Mouse (Mus musculus) heart, adult 11 months (tissue): ENCODE data around the gene Als2cl.

Experiments
- DNase-seq: peaks from one replicate; pipeline ENCODE4 v3.0.0; 2022

The Als2cl gene

DNA sequence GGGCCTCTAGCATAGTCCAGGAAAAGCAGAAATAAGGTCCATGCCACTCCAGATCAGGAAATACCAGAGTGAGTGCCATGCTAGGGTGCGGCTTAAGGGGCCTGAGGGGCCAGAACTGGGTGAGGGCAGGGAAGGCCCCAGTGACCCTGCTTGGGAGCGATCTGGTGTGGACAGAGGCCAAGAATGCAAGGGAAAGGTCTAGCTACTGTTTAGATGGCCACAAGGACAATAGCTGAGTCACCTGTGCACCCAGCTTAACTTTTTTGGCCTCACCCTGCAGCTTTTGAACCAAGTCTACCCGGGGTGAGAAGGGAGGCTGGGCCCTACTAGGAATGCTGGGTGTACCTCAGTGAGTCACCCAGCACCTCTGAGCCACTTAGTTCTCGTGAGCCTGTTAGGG is 1.1 kb downstream of the Als2cl start:
- peak; percentile 96 for DNase-seq

DNA sequence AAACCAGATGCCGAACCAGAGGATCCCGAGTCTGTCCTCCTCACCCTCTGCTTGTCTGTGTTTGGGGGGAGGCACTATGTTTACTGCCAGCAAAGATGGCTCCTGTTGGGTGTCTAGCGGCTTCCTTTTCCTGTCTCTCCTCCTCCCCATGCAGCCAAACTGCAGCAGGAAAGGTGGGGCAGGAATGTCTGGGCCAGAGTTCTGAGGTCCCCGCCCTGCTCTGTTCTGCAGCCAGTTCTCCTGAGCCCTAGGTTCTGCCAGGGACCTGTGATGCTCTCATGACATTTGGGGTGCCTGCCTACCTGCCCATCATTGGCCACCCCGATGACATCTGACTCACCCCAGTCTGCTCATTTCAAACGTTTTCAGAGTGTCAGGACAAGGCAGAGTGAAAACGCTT is 2.3 kb downstream of the Als2cl start:
- DNase-seq, result peak; percentile 98

DNA sequence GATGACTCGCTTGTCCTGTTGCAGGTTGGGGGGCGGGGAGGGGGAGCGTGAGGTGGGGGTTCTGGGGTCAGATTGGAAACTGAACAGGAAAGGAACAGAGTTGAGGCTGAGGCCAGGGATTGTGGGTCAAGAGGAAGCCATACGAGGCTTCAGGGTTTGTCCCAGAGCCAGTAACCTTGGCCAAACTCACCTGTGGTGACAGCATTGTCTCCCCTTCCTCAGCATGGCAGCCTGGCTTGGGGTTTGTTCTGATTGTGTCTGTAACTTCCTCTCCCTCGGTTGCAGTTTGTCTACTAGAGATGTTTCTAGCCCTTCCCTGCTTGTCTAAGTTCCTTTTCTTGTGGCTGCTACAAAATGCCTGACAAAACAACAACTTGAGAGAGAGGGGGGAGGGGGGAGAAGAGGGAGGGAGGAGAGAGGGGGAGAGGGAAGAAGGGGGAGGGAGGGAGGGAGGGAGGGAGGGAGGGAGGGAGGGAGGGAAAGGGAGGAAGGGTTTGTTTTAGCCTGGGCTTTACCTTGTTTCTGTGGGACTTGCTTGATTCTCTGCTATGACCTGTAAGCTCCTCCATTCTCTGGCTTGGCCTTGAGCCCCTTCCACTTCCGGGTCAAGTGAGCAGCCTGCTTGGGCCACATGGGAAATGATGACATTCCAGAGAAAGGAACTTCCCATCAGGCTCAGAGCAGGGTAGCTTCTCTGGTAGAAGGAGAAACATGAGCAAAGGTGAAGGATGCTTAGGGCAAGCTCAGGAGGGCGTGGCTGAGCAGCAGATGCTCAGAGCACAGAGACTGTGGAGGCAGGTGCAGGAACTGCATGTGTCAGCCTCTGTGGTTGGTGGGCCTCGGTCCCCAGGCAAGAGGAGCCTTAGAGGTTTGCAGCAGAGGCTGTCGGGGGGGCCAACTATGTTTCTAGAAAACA is 8.0 kb downstream of the Als2cl start:
- peak; percentile 91 for DNase-seq

DNA sequence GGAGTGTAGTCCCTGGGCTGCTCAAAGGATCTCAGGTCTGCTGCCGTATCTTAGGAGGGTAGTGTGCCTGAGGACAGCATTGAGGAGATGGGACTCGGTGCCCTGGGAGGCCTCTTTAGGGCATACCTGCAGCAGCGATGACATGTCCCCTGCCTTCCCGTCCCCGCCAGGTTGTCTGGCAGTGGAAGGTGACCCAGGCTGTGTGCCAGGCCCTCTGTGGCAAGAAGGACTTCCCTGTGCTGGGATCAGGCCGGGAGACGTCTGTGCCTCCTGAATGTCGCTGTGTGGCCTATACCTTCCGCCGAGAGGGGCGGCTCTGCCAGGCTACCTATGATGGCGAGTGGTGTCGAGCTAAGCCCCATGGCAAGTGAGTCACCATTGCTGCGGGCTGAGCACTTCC is 9.3 kb downstream of the Als2cl start:
- DNase-seq, result peak; percentile 91

DNA sequence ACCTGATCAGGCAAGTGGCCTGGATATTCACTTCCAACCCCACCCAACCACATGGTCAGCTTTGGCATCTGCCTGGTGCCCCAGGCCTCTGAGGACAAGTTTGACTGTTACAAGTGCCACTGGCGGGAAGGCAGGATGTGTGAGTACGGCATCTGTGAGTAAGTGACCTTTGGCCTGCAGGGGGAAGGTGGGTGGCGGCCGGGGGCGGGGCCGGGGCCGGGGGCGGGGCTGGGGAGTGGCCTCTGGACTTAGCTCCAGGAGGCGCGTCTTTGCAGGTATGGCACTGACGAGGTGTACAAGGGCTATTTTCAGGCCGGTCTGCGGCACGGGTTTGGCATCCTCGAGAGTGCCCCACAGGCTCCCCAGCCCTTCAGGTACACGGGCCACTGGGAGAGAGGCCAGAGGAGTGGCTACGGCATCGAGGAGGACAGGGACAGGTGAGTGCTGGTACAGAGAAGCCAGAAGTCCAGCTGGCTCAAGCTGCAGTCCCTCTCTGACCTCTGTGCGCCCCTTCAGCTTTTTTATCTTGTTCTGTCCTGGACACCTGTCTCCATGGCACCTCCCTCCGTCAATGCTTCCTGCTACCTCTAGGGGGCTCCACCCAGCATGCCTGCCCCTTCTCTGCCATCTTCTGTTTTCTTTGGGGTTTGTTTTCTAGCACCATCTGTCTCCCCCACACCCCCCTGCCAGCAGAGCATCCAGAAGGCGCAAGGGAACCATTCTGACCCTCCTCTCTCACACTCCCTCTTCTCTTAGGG is 10.5 kb downstream of the Als2cl start:
- no peak for DNase-seq

DNA sequence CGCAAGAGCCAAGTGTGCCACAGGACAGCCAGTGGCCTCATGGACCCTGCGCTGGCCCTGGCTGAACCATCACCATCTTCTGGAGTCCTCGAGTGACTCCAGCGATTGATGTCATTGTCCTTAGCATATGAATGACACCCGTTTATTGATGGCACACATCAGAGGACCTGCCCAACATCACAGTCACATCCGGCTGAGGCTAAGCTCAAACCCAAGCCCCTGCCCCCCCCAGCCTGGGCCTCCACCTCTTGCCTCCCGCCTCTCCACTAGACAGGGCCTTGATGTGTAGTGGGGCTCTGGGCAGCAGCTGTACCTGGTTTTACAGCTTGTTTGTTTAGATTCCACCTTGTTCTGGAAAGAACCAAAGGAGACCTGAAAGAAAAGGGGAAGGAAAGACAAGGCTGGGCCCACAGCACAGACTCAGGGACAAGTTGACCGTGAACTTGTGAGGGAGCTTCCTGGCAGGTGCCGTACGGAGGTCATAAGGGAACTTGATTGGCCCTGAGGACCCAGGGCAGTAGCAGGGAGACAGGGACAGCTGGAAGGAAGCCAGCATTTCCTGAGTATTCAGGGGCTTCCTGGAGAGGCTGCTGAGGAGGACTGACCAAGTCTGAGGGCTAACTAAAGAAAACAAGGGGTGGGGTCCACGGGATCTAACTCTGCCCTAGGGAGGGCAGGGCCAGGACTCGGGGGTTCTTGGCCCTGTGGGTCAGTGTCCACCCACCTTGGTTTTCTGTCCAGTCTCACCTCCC is 11.6 kb downstream of the Als2cl start:
- no peak for DNase-seq

DNA sequence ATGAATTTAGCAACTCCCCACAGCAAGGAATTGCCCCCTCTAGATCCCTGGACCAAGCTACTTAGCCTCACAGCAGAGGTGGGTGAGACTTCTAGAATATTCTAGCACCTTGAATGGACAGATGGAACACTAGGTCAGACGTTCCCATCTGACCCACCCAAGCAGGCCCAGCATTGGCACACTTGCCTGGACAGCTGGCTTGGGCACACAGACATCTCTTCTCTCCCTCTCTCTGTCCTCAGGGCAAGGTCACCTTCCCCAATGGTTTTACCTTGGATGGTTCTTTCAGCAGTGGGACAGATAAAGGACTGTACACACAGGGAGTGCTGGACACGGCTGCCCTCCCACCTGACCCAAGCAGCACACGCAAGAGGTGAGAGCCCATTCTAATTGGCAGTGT is 12.9 kb downstream of the Als2cl start:
- no peak for DNase-seq

DNA sequence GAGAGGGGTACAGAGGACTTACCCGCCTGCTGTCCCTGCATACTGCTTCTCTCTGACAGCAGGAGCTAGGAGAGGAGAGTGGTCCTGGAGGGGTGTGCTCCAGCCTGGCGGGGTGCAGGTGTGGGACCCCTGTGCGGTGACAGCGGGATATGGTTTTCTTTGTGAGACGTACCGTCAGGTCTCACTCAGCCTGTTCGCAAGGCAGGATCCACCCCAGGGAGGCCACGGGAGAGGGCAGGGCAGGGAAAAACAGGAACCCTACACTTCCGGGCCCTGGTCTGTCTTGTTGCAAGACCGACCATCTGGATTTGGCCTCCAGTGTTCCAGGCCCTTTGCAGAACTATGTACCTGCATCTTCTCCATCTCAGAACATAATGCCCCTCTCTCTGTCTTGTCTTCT is 13.8 kb downstream of the Als2cl start:
- no peak for DNase-seq

DNA sequence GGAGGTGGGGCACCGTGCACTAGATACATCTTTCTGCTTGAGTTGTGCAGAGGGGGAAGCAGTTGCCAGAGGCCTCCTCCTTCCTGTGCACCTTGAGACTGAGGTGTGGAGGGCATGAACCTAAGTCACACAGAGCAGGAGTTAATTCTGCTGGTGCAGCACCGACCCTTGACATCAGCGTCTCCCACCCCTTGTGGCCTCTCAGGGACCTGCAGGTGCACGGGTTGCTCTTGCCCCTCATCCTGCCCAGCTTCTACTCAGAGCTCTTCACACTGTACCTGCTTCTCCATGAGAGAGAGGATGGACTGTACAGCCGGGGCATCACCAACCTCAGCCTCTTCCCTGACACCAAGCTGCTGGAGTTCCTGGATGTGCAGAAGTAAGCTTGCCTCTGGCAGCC is 15.8 kb downstream of the Als2cl start:
- no peak for DNase-seq

DNA sequence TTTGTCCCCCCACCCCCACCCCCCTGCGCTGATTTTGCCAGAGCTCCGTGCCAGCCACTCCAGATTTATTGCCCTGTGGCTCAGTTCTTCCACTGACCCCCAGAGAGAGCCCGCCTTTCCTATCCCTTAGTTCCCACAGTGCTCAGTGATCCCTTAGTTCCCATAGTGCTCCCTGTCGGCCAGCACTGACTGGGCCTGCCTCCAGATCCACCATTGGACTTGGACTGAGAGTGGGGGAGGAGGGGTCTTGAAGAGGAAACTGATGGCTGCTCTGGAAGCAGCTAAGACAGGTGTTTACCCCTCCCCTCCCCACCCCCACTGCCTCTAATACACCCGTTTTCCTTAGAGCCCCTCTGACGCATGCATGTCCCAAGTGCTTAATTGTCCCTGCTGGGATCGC is 16.3 kb downstream of the Als2cl start:
- no peak for DNase-seq

DNA sequence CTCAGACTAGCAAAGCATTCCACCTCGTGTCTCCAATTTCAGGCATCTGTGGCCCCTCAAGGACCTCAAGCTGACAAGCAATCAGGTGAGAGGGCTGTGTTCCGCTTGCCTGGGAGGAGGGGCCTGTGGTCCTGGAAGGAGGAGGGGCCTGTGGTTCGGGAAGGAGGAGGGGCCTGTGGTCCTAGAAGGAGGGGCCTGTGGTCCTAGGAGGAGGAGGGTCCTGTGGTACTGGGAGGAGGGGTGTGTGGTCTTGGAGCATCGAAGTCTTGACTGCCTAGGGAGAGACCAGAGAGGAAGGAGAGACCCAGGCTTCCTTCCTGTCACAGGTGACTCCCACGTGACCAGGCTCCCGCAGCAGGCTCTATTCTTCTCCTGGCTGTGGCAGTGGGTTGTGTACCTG is 16.9 kb downstream of the Als2cl start:
- peak; percentile 90 for DNase-seq

DNA sequence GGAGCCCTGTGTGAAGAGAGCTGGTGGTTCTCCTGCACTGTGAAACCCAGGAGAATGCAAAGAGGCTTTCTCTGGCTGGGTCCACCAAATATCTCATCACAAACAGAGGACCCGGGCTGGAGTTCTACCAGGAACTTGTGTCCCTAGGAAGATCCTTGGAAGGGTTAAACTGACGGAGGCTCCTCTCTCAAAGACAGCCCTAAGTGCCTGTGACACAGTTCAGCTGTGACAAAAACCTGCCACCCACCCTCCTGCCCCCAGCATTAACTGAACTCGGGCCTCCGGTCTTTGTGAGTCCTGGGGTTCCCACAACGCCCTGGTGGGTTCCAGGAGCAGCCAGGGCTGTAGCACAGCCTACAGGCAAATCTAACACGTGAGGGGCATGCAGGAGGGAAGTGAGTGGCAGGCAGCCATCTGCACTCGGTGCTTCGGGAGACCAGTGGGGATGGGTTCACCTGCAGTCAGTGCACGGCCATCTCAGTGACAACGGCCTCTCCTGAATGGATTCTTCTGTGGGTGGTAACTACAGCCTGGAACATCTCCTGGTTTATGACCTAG is 19.9 kb downstream of the Als2cl start:
- DNase-seq, result no peak

DNA sequence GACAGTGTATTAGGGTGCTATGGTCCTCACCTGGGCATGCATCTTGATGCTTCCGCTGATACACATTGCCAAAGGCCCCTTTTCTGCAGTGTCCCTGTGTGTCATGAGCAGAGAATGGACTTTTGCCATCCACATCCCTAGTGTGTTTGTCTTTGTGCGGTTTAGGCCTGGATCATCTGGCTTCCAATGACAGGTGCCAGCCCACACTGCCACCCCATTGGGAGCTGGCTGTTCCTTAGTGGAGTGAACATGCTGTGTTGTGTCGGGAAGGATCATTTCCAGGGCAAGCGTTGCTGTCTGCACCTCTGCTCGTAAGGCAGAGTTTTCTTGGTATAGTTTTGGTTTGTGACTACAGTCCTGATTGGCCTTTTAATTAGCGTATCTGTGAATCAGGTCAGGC is 21.5 kb downstream of the Als2cl start:
- DNase-seq, result no peak

DNA sequence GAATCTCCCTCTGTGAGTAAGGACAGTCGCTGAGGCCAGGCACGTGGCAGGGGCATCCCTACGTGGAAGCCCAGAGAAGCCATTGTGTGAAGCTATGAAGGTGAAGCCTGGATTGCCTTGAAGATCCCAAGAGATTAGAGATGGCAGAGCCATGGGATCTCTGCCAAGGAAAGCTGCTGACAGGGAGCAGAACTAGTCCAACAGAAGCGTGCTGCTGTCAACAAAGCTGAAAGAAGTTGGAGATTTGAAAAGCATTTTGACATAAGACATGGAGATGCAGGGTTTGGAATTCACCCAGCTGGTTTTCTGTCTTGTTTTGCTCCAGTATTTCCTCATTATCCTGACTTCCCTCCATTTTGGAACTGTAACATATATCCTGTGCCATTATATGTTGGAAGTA is 22.6 kb downstream of the Als2cl start:
- no peak for DNase-seq

DNA sequence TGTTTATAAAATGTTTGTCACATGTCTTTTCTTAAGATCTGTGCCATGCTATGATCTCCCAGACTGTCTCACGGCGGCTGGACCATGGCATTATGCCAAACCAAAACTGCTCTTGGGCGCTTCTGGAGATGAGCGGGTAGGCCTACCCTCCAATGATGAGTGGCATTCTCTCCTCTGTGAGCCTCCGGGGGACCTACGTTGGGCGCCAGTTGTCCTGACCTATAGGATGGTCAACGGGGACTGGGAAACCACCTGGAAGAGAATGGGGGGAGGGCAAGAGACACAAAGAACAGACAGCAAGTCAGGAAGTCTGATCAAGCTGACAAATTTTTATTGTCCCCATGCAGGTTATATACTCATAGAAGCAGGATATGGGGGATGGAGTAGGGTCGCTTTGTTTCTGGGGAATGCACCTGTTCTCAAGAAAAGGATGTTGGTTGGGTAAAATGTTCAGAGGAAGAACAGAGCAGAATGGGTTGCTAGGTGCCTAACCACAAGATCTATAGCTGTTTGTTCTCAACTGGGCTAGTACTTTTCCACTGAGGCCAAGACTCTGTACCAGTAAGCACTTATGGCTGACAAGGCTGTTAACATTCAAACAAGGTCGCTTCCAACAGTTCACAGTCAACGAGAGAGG is 27.6 kb downstream of the Als2cl start:
- no peak for DNase-seq

DNA sequence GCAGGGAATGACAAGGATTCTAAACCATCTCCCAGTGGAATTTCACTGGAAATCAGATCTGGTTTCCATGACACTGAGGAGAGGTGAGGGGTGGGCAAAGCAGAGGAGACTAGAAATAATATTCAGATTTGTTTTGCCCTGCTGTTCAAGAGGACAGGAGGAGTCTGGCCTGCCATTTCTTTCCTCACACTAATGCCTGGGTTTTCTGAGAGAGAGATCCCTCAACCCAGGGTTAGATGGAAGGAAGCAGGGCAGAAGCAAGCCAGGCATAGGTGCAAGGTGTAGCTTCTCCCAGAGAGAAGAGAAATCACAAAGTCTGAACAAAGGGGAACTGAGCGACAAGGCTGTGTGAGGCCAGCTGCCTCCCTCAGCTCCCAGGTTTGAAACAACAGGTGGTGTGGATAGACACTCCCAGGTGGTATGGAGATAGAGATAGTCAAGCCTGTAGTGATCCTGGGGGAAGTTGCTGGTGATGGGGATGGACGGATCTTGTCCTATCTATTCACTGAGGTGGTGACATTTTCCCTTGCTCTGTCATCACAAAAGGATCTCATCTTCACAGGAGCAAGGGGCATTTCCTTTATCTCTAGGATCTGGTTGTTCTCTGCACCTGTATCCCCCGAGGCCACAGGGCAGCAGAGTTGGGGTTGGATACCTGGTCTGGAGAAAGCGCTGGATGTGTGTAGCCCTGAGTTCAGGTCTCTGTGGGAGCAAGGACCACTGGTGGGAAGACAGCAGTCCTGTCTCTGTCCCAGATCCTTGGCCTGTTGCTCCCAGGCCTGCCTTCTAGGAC is 28.4 kb downstream of the Als2cl start:
- no peak for DNase-seq

DNA sequence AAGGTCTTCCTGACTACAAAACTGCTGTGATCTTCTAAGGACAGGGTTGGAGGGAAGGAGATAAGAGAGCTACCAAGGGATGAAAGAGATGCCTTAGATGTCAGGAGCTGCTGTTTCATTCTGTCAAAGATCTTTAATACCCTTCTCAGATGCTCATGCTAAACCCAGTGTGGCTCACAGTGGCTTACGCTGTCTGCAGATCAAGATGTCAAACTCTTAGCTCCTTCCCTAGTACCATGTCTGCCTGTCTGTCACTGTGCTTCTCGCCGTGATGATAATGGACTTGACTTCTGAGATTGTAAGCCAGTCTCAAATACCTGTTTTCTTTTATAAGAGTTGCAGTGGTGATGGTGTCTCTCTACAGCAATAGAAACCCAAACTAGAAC is 29.0 kb downstream of the Als2cl start:
- DNase-seq, result no peak

DNA sequence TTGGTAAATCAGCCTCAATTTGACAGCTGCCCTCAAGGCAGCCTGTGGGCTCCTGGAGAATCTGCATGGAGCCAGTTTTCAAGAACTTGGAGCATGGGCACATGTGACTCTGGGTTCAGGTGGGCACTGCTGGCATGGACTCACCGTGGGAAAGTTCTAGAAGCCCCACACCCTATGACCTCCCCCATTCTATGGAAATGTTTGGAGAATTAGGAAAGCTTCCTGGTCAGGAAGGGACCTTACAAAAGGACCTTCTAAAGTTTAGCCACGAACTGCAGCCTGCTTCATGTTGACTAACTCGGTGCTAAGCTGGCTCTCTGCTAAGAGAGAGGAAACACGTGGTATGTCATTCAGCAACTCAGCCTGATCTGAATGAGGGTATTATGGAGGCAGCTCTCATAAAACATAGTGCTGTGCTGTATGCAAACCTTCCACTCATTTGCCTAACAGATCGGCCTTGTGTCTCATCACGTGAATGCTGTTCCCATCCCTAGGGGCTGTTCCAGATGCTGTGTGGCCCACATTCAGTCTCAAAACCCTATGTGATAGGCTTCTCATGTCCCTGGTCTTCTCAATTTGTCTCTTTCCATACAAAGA is 29.8 kb downstream of the Als2cl start:
- DNase-seq, result peak; percentile 68

DNA sequence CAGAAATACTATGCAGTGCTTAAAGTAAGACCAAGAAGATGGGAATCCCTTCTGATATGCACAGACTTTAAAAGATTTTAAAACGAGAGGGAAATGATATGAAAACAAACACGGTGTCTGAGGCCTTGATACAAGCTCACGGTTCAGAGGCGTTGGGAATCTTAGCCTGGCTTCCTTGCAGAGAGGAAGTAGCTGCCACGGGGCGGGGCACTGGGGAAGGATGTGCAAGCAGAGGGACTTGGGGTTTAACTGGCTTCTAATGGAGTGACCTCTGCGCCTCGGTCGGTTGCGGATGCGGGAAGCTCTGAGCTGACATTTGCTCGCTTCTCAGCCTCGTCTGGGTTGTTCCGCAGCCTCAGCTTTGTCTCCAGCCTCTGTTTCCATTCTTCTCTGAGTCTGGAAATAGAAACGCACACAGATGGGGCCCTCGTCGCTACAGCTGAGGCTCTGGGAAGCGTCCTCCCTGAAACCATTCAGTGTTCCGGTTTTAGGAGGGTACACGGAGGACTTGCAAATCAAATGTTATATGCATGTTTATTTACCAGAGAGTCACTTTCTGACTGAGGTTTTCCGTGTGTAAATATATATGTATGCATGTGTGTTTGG is 35.1 kb downstream of the Als2cl start:
- DNase-seq, result no peak

DNA sequence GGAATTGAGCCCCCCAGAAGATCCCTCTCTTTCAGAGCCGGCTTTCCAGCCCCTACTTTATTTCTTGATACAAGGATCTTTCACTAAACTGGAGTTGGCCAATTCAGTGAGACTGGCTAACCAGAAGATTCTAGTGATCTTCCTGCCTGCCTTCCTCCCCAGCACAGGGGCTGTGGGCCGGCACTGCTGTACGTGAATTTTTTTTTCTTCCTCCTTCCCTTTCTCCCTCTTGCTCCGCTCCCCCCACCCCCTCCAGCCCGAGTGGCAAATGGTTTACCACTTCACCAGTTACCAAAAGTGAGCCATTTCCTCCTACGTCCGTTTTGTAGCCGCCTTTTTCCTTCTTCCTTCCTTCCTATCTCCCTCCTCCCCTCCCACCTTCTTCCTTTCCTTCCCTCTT is 35.8 kb downstream of the Als2cl start:
- DNase-seq, result no peak

DNA sequence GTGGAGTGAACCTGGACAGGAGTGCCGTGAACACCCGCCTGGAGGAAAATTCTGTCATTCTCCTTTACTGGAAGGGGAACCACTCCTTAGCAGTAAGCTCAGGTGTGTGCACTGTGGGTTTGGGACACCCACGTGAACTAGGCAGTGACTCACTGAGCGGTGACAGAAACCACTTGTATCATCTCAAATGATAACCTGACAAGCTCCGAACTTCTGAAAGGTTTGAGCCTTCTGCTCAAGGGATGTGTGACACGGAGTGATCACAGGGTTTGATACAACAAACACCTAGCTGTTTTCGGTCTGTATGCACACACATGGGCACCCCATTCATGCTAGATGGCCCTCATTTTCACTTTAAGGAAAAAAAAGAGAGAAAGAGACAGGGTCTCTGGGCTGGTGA is 37.1 kb downstream of the Als2cl start, which contains the start of gene Fam240a:
Gene Fam240a (minus strand): TSS at position 76 of the 400 bp plus-strand sequence.
- DNase-seq, result no peak
